Mouse (Mus musculus): ENCODE data around the gene Olfr1275.

Olfr1275 gene

GRCm38 (mm10) chr2:111235186-111235585 is at the start of gene Olfr1275:
TSS of gene Olfr1275 (minus strand) at chr2:111235286.
- DNase-seq, result no peak

DNA sequence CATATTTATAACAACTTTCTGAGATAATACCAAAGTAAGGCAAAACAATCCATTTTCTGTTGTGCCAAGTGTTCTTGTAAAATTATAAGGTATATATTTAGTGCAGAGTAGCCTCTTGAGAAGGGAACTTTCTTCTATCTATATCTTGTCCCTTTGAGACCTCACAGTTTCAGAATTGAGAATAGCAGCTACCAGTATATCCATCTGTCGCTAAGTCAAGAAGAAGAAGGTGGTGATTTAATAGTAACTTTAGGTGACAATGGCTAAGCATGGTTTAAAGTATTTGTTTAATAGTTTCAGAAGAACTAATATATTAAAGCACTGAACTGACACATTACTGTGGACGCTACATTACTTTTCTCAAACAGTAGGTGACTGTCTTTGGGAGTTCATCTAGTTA is 38.9 kb upstream of the Olfr1275 start, which contains the start of gene Olfr1277:
Gene Olfr1277 (minus strand): TSS at position 101 of the 400 bp plus-strand sequence.
- no peak for DNase-seq

DNA sequence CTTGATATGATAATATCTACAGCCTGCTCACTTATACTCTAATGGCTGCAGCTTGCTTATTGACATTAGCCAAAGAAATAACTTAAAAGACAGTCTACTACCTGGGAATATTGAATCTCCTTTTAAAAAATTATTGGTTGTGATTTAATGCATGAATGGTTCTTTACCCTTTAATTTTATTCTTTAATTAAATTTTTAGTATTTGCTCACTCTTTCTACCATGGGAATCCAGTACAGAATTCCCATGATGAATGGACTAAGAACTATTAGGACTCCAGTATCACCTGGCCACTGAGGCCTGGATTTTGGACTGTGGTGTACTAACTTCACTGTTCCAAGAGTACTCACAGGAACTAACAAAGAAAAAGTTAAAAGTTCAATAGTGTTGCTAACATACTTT is 19.1 kb upstream of the Olfr1275 start, which contains the start of gene Olfr1276:
Gene Olfr1276 (plus strand): TSS at position 301 of the 400 bp plus-strand sequence.
- no peak for DNase-seq

DNA sequence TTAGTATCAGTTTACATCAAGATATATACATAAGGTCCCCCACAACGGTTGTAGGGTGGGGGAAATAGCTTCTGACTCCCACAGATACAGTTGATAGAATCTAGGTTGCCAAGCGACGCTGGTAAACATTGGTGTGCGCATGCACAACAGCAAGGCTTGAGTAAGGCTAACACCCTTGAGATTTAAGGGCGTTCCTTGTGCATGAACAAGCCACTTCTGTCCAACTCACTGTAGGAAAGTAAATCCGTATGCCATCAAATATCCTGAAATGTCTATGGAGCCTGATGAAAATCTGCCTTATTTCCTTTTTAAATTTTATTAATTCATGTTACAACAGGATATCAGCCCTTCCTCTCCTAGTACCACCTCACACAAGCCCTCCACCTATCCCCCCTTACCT is 5.6 kb downstream of the Olfr1275 start, which contains the start of gene 4930430A15Rik:
Gene 4930430A15Rik (minus strand): TSS at position 101 of the 400 bp plus-strand sequence.
- no peak for DNase-seq

- DNase-seq, result no peak
Measured at GRCm38 (mm10) chr2:111182068-111182467, 53.0 kb downstream of the Olfr1275 start.
